Mouse (Mus musculus): ENCODE results near the gene Adamtsl1.

Adamtsl1 gene

DNA sequence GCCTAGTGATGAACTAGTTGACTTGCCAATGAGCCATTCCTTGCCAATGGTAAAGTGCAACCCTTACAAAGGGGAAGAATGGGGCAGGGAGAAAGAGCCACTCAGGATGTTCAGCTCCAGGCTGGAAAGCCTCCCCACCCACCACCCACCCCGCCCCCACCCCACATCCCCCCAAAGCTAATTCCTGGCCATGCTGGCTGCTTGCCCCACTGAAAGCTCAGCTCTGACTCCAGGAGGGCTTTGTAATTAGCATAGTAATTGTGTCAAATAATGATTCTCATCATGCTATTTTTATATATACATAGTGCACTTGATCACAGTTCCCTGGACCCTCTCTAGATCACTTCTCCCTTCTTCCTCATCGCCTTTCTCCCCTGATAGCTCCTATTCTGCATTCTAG, 798.4 kb downstream of the Adamtsl1 start:
- no peak for DNase-seq (ENCODE audit: low read depth, low spot score)

GRCm38 (mm10) chr4:86314442-86314841, 800.5 kb downstream of the Adamtsl1 start:
- no peak for DNase-seq (ENCODE audit: low read depth, low spot score)

GRCm38 (mm10) chr4:86315122-86315521, 801.1 kb downstream of the Adamtsl1 start:
- no peak for DNase-seq (ENCODE audit: low read depth, low spot score)

DNA sequence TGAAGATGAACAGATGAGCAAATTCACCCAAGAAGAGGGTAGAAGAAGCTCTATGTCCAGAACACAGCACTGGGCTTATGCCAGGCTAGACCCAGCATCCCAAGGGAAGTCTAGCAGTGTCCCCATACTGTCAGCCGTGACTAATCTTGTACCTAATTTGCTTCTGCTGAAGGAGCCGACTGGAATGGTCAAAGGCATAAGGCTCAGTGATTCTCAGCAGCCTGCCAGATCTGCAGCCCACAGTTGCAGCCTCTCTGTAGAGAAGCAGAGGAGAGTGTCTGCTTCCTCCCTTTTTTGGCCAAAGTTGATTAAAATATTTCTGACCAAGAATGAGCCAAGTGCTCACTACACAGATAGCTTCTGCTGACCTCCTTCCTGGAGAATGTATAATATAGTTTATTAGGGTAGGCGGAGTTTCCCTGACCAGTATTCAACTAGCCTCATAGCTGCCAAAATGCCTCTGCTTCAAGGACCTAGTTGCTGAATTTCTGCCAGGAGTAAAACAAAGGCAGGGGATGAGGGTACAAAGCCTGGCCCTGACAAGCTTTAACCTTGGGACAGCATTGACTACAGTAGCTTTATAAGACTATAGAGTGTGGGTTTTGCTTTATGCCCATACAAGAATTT, 804.1 kb downstream of the Adamtsl1 start:
- DNase-seq (ENCODE audit: low read depth, low spot score) = no peak

- no peak for DNase-seq (ENCODE audit: low read depth, low spot score)
These were observed 811.4 kb downstream of the Adamtsl1 start for GRCm38 (mm10) chr4:86325411-86325810.

DNA sequence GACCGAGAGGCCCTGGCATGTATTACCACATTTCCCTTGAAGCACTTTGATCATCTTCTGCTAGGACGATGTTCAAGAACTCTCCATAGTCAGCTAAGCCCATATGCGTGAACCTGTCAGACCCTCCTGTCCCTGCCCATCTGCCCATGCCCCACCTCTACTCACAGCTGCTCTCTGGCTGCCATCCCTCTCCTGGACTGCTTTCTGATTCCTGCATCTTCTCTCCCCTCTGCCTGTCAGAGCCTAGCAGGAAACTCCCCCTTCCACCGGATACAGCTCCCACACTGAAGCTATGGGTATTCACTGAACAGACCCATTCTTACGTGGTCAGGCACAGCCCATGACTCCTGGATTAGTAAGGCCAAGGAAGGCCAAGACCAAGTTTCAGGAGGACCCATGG, 812.0 kb downstream of the Adamtsl1 start:
- DNase-seq (ENCODE audit: low read depth, low spot score) = no peak

GRCm38 (mm10) chr4:86326638-86327037, 812.7 kb downstream of the Adamtsl1 start:
- no peak for DNase-seq (ENCODE audit: low read depth, low spot score)

- no peak for DNase-seq (ENCODE audit: low read depth, low spot score)
These were observed 815.5 kb downstream of the Adamtsl1 start for GRCm38 (mm10) chr4:86329481-86329880.

GRCm38 (mm10) chr4:86335861-86336415, 822.0 kb downstream of the Adamtsl1 start:
- DNase-seq (ENCODE audit: low read depth, low spot score) = no peak

DNA sequence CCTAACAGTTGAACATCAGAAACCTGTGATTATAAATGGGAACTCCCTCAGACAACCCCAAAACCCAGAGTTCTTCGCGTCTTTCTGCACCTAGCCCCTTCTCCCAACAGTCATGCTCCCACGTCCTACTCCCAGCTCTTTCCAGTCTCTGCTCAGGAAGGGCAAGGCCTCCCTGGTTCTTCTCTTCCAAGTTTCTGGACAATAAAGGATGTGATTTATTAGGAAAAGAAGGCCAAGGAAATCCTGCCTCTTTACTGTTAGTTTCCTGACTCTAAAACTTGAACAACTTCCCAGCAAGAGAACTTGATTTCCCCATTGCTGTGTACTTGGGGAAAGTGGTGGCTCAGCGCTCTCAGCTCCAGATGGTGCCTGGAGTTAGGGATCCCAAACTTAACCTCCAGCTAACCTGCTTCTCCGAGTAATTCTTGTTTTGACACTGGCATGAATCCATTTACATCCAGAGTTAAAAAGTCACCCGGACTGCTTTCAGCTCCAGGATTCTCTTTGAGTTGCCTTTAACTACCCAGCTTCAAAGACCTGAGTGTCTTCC, 823.3 kb downstream of the Adamtsl1 start:
- no peak for DNase-seq (ENCODE audit: low read depth, low spot score)

- DNase-seq (ENCODE audit: low read depth, low spot score) = no peak
These were observed 835.4 kb downstream of the Adamtsl1 start for GRCm38 (mm10) chr4:86349341-86349740.

- no peak for DNase-seq (ENCODE audit: low read depth, low spot score)
These were observed 838.1 kb downstream of the Adamtsl1 start for GRCm38 (mm10) chr4:86352121-86352520.

DNA sequence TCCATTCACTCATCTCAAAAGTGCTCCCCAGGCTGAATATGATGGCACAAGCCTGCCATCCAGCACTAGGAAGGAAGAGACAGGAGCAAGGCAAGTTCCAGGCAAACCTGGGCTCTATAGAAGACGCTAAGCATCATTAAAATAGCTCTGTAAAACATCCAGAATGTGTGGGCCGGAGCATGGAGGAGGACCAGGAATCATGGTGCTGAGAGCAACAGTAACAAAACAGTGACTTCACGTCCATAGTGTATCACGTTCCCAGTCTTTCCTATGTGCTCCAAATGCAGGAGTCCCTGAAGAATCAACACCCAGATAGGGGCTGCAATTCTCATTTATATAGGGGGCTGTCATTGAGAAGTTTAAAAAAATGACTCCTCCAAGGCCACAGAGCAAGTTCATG, 839.6 kb downstream of the Adamtsl1 start:
- no peak for DNase-seq (ENCODE audit: low read depth, low spot score)

DNA sequence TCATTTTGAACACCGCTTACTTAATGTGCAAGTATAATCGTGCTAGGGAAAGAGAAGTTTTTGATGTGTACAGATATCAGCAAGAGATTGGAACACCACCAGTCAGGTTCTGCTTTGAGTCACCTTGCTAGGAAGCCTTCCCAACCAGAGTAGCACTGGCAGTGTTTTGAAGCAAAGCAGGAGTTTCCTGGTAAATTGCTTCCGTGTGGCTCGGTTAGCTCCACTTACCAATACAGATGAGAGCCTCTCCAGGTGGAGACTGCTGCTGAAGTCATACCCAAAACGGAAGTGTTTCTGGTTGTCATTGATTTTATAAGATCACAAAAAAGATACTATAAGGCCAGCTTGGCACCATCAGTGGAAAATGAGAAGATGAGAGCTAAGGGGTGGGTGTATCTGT, 845.4 kb downstream of the Adamtsl1 start:
- no peak for DNase-seq (ENCODE audit: low read depth, low spot score)

- no peak for DNase-seq (ENCODE audit: low read depth, low spot score)
These were observed 855.1 kb downstream of the Adamtsl1 start for GRCm38 (mm10) chr4:86369055-86369454.

DNA sequence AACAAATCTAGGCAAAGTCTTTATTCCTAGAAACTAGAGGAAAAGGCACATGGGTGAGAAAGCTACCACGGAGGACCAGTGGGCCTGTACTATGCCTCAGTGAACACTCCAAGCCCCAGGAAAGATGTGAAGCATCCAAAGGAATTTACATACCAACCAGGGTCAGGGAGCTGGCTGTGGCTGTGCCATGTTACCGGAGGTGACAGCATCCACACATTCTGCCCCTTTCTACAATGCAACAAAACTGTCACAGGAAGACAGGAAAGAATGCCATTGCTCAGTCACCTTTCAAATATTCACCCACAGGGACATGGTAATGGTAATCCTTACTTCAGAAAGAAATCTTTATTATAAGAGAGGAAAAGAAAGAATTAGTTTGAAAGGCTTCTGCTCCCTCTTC, 859.2 kb downstream of the Adamtsl1 start:
- DNase-seq (ENCODE audit: low read depth, low spot score) = no peak

- DNase-seq (ENCODE audit: low read depth, low spot score) = no peak
These were observed 869.2 kb downstream of the Adamtsl1 start for GRCm38 (mm10) chr4:86383124-86383523.

GRCm38 (mm10) chr4:86385121-86385520, 871.1 kb downstream of the Adamtsl1 start:
- no peak for DNase-seq (ENCODE audit: low read depth, low spot score)

DNA sequence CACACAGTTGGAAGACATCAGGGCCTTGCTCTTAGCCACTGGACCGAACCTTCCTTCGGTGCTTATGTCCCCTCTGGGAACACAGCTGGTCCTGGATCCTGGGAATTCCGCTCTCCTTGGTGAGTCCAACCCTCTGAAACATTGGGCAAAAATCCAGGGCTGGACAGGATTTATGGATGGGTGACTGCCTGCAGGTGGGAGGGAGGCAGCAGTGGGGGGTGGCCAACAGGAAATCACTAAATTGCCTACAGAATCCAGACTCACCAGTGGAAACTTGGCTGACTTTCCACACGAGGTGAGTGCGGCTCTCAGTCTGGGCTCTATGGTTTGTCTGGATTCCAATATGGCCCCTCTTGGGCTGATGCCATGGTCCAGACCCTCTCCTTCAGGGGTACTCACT, 874.5 kb downstream of the Adamtsl1 start:
- no peak for DNase-seq (ENCODE audit: low read depth, low spot score)

- DNase-seq (ENCODE audit: low read depth, low spot score) = no peak
These were observed 877.2 kb downstream of the Adamtsl1 start for GRCm38 (mm10) chr4:86391176-86391575.

- DNase-seq (ENCODE audit: low read depth, low spot score) = no peak
These were observed 881.7 kb downstream of the Adamtsl1 start for GRCm38 (mm10) chr4:86395636-86396035.

- DNase-seq (ENCODE audit: low read depth, low spot score) = no peak
These were observed 882.8 kb downstream of the Adamtsl1 start for GRCm38 (mm10) chr4:86396672-86397288.

- DNase-seq (ENCODE audit: low read depth, low spot score) = no peak
These were observed 883.5 kb downstream of the Adamtsl1 start for GRCm38 (mm10) chr4:86397470-86397869.
